Mouse (Mus musculus): ENCODE measurements around the gene Gm3239.
"Not testable (repeated sequence)": the region's sequence is repeated elsewhere in the genome, so short reads cannot be mapped to it uniquely, and the experiment has no call there.

The Gm3239 gene

GRCm38 (mm10) chr14:4663892-4664291 is at the start of gene Gm3239:
Gene Gm3239 (plus strand): TSS chr14:4664192.
- not testable (repeated sequence) for DNase-seq (ENCODE audit: low read depth, low spot score)

- DNase-seq (ENCODE audit: low read depth, low spot score) = not testable (repeated sequence)
Measured at GRCm38 (mm10) chr14:4632052-4632451, 31.9 kb upstream of the Gm3239 start, which contains the start of gene Gm8159. Gene Gm8159 (plus strand): TSS chr14:4632352.

- not testable (repeated sequence) for DNase-seq (ENCODE audit: low read depth, low spot score)
Measured at GRCm38 (mm10) chr14:4649309-4649708, 14.7 kb upstream of the Gm3239 start.

GRCm38 (mm10) chr14:4650324-4650723 is 13.7 kb upstream of the Gm3239 start:
- not testable (repeated sequence) for DNase-seq (ENCODE audit: low read depth, low spot score)

GRCm38 (mm10) chr14:4708938-4709337 is 44.9 kb downstream of the Gm3239 start, which contains the start of gene Gm7876:
Gene Gm7876 (plus strand): TSS chr14:4709238.
- DNase-seq (ENCODE audit: low read depth, low spot score) = not testable (repeated sequence)

All from c-Kit-negative CD71-positive TER-119-positive erythroid progenitor cells, embryonic 14.5 days (primary cell).